Mouse (Mus musculus) left cerebral cortex, adult 9 months (tissue): ENCODE results near the gene Ttl.

Source experiments
- DNase-seq, 2 experiments: peaks; one replicate each; pipeline ENCODE4 v3.0.0; 2022; ENCODE audit warnings: low spot score in 2 of 2

The Ttl gene

DNA sequence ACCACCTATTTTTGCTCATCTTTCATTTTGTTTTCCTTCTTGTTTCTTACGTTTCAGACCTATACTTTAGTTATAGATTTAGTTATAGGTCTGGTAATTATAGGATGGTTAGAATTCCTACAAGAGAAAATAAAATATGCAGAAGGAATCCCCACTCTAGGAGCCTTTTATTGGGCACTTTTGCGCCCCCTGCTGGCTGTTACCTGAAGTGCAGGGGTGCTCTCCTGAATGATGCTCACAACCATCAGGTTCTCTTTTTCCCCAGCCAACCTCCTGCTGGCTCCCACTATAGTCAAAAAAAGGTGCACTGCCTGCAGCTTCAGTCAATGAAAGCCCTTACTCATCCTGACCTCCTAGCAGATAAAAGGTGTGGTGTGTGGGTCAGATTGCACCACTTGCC, 19.2 kb downstream of the Ttl start:
- DNase-seq = no peak

DNA sequence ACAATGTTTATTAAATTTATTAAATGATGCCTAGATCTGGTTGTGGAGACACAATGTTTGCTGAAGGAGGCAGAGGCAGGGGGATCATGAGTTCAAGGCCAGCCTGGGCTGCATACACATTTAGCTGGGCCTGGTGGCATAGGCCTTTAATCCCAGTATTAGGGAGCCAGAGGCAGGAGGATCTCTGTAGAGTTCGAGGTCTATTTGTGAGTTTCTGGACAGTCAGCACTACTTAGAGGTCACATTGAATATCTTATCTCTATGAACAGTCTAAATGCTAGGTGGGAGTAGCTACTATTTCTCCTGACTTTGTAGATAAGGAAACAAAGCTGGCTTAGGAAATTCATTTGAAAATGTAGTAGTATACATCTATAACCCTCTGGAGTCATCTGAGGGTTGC, 21.8 kb downstream of the Ttl start:
- no peak for DNase-seq

DNA sequence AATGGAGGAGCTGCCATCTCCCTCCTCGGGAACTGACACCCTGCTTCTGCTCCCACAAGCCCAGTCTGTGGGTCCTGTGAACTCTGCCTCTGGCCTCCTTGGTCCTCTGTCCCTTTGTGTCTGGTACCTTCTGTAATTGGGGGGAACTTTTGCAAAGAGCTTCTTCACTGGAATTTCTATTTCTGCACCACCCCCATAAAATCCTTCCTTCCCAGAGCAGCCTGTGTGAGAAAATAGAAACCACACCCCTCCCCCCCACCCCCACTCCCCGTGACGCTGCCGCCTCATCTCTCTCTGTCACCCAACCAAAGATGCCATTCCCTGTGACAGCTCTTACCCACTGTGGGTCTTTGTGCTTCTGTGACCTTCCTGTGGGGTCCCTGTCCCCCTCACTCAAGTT, 24.6 kb downstream of the Ttl start:
- no peak for DNase-seq

DNA sequence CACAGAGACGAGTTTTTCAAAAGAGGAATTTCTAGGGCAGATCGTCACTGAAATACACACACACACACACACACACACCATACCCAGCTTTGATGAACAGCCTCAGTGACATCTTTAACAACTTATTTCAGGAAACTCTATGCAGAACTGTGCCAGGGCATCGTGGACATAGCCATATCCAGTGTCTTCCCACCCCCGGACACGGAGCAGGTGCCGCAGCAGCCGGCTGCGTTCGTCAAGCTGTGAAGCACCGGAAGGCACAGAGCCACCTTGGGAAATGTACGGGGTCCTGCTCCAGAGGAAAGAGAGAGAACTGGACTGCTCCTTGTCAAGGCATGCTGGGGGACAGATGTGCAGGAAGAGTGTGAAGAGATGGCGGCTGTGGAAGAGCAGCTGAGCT, 27.1 kb downstream of the Ttl start:
- DNase-seq = peak in 1 of 2 experiments; percentile 46

DNA sequence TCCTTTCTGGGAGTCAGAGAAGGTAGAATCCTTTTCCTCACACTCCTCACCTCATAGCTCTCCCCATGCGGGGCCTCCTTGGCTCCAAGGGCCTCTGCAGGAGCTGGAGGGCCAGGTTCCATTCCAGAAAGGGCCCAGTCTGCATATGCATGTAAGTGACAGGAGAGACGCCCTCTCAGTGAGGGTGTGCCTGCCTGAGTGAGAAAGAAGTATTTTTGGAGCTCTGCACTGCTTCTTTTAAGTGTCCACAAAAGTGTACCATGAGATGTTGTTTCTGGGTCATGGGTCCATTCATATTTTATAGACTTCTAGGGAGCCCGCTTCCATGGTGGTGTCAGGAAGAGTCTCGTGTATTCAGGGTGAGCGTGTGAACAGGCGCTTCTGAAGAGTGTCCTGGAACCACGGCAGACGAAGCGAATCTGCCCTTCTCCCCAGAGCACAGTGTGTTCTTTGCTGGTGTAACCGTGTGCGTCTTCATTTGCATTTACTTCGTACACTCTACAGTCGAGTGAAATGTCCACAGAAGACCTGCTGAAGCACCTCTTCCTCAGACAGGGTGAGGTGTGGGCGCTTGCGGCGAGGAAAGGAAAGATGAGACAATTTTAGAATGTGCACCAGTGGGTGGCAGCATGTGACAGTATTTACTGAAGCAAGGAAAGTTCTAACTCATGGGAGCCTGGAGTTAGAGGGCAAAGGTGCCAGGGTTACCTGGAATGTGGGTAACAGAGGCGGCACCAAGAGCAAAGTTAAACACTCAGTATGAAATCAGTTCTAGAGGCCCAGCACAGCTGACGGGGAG, 28.4 kb downstream of the Ttl start:
- peak; percentile 61 to 64 for DNase-seq

DNA sequence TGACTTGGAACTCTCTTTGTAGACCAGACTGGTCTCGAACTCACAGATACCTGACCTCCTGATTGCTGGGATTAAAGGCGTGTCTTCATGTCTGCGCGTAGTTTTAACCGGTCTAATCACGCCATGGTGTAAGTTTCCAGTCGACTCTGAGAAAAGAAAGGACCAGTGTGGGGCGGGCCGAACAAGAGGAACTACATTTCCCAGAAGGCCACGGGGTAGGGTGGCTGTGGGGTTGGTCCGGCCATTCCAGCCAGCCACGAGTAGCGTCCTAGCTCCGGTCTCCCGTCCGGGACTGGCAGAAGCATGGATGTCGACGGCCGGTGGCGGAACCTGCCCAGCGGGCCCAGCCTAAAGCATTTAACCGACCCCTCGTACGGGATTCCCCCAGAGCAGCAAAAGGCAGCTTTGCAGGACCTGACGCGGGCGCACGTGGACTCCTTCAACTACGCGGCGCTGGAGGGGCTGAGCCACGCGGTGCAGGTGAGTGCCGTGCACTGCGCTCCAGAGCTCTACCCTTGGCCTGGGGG, 35.1 kb downstream of the Ttl start, which contains the start of gene Polr1b:
TSS of gene Polr1b (plus strand) at position 212 of the 527 bp plus-strand sequence.
- peak; percentile 87 to 95 for DNase-seq

DNA sequence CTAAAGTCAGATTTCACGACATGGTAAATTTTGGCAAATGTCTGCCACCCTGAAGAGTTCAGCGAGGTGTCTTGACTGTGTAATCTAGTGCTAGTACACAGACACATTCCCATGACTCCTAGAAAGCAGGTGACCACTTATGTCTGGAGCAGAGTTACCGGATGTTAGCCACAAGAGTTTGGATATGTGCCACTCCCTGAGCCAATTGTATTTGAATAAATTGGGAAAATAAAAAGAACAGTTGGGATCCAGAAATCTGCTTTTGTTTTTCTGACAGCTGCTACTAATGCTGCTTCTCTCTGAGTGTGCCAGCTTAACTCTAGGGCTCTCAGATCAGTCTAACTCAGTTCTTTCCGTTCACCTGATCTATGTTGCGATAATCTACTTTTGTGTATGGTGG, 47.2 kb downstream of the Ttl start:
- no peak for DNase-seq

DNA sequence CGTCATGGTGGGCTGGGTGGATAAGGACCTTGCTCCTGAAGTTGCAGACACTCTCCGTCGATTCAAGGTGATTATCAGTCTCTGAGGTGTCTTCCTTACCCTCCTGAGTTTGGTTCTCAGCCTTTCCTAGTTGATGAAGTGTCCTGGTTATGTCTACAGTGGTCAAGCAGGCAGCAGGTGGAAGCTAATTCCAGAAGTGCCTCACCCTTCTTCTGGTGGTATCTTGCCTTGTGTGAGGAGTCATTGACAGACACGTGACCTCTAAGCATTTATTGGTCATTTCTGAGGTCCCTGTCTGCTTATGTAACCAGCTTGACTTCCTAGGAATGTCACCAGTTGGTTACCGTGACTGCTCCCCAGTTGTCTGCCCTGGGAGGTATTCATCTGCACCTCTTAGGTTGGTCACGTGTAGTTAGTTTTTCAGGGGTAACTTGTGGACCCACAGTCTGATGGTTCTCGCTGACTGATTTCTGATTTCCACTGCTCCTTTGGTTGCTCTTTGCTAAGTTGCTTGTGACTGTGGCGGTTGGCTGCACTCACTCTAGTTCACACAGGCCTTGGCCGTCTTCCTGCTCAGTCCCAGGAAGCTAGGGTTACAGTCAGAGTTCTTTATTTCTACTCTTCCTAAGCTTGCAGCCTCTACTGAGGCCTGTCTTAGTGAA, 50.1 kb downstream of the Ttl start:
- no peak for DNase-seq

DNA sequence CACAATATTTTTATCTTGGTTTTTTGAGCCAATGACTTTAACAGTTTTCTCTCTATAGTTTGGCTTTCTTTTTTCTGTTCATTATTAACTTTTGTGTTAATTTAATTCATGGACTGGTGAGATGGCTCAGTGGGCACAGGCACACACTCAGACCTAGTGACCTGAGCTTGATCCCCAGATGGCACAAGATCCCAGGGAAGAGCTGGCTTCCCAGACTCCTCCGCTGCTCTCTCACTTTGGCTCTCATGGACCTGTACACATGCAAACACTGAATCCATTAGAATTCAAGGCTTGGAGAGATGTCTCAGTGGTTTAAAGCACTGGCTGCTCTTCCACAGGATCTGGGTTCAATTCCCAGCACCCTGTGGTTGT, 50.6 kb downstream of the Ttl start:
- no peak for DNase-seq

DNA sequence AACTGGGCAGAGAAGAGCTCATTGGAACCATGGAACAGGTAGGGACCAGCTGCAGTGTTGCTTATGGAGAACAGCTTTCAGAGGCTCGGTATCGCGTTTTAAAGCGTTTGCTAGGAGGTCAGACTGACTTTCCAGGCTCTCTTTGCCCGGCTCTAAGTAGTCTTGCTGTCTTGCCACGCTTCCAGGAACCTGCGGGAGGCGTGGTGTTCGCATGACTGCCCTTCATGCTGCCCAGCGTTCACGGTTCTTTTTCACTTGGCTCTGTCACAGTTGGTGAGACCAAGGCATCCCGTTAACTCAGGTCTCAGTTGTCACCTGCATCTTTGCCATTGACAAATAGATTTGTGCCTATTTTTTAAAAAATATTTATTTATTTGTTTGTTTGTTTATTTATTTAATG, 52.3 kb downstream of the Ttl start:
- no peak for DNase-seq

DNA sequence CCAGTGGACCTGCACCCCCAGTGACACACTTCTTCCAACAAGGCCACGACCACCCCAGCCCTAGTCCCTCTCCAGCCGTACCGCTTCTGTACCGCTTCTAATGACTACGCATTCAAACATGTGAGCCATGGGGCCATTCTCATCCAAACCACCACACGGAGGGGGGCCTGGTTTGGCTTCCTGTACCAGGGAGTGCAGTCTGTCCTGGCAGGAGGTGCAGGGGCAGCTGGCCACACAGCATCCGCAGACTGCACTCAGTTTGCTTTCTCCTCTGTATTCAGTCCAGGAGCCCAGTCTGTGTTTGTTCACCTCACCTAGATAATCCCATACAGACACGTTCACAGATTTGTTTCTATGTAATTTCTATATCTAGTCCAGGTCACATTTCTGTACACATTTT, 56.2 kb downstream of the Ttl start:
- no peak for DNase-seq

DNA sequence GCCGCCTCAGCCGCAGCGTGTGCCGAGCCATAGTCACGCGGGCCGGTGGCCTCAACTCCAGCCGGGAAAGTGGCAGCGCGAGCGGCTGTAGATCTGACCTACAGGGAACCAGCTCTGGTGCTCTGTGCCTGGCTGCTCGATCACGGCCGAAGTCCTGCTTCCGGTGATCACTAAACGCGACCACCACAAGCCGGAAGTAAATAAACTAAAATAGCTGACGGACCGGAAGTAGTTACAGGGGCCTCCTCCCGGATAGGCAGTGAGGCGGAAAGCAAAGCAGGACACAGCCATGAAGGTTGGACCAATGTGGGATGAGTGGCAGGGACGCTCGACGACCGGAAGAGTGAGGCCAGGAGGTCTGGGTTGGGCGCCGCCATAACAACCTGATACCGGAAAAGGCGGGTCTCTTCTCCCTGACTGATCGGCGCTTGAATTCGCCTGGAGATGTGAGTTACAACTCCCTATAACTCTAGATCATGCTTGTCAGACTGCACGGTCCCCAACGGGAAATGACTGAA, 63.7 kb downstream of the Ttl start, which contains the start of gene Chchd5:
TSS of gene Chchd5 (plus strand) at position 289 of the 518 bp plus-strand sequence.
- DNase-seq = peak; percentile 96 to 97

DNA sequence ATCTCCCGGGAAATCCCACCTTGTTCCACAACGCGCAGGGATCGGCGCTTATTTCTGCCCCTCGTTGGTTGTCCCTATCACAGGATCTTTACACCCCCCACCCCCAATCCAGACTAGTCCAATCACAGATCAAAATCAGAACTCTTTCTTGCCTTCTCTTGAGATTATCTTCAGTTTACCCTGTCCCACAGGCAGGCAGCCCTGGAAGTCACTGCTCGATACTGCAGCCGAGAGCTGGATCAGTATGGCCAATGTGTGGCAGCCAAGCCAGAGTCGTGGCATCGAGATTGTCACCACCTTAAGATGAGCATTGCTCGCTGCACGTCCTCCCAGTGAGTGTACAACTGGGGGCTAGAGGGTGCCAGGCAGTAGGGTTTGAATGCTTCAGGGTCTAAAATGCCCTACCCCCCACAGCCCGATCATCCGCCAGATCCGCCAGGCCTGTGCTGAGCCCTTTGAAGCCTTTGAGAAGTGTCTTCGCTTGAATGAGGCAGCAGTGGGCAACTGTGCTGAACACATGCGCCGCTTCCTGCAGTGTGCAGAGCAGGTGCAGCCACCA, 64.3 kb downstream of the Ttl start:
- no peak for DNase-seq

DNA sequence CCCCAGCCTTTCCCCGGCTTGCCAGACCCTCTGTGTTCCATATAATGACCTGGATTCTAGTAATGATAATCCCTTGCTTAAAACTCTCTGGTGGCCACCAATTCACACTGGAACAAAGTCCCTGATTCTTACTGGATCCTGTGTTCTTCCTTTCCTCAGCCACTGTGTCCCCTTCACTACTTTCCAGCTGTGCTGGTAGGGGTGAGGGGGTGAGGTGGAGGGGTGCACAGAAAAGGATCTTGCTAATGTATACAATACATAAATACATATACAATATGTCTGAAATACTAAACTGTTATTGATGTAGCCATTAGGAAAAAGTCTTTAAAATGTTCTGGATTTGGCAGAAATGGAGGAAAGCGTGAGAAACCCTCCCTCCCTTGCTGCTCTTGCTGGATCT, 65.0 kb downstream of the Ttl start:
- DNase-seq = no peak

DNA sequence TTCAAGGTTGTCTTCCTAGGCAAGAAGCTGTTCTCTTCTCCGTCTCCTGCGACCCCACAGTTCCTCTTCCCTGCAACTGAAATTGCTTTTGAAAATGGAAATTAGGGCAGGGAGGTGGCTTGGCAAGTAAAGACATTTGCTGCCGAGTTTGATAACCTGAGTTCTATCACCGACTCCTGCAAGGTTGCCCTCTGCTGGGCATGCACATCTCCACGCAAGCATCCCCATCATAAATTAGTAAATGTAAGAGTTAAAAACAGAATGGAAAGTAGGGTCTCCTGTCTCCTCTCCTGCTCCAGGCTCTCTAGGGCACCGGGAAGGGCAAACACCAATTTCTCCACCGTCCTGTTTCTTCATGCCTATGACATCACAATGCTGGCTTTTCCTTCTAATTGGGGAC, 66.5 kb downstream of the Ttl start:
- no peak for DNase-seq

DNA sequence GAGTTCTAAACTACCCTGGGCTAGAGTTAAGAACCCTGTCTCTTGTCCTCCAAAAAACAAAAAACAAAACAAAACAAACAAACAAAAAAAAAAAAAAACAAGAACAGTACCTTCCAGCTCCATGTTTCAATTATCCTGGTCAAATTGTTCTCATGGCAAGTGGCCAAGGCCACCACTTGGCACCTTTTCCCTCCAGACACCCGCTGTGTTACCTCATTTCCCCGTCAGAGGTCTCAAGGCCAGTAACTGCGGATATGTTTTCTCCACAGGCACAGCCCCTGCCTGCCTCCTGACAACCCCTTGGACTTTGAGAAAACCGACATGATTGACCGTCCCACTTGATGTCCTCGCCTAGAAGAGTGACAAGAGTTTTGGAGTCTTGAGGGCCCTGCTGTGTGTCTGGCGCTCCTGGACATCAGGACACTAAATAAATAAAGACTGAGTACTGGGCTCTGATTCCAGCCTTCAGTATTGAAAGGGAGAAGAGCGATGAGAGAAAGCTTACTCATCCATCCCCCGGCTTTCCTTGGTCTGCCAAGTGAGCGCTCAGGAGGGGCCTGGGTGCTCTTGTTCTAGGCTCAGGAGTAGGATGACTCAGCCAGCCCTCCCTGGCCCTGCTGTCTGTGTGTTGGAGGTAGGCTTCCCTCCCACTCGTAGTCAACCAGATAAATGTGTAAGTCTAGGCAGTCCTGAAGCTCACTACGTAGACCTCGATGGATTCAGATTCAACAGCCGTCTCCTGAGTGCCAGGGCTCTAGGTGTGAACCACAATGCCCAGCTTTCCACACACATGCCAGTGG, 67.5 kb downstream of the Ttl start:
- peak; percentile 79 to 85 for DNase-seq

DNA sequence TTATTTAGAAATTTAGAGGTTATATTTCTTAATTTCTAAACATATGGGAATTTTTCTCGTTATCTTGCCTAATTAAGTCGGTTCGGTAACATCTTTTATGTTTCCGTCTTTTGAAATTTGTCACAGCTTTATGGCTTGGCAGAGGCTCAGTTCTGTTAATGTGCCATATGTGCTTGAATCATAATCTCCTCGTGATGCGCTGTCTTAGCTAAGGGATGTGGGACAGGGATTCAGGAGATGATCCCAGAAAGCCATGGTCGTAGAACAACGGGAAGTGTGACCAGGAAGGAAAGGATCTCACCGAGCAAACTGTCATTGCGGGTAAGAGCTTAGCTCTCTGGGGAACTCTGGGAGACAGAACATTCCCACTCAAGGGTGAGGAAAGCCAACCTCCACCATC, 74.2 kb downstream of the Ttl start:
- DNase-seq = peak in 1 of 2 experiments; percentile 79
